Mouse (Mus musculus): ENCODE results near the gene Osbpl8.
A peak's percentile ranks its signal among the peaks of the same experiment; 100 is the strongest.
"Not testable (repeated sequence)": the region's sequence is repeated elsewhere in the genome, so short reads cannot be mapped to it uniquely, and the experiment has no call there.

Gene Osbpl8

GRCm38 (mm10) chr10:111189022-111189555, 24.5 kb downstream of the Osbpl8 start:
- DNase-seq, result no peak

- DNase-seq, result peak; percentile 36
These were observed 25.7 kb downstream of the Osbpl8 start for GRCm38 (mm10) chr10:111190110-111190795.

GRCm38 (mm10) chr10:111193536-111193935, 29.0 kb downstream of the Osbpl8 start:
- no peak for DNase-seq

GRCm38 (mm10) chr10:111196191-111196590, 31.6 kb downstream of the Osbpl8 start:
- DNase-seq, result no peak

GRCm38 (mm10) chr10:111198705-111199104, 34.2 kb downstream of the Osbpl8 start:
- DNase-seq, result not testable (repeated sequence)

GRCm38 (mm10) chr10:111201120-111201519, 36.6 kb downstream of the Osbpl8 start:
- DNase-seq, result no peak

GRCm38 (mm10) chr10:111201666-111202065, 37.1 kb downstream of the Osbpl8 start:
- DNase-seq, result no peak

GRCm38 (mm10) chr10:111204089-111204488, 39.5 kb downstream of the Osbpl8 start:
- DNase-seq, result no peak

GRCm38 (mm10) chr10:111205421-111205820, 40.9 kb downstream of the Osbpl8 start:
- no peak for DNase-seq

- DNase-seq, result no peak
These were observed 42.8 kb downstream of the Osbpl8 start for GRCm38 (mm10) chr10:111207386-111207785.

- DNase-seq, result no peak
These were observed 49.5 kb downstream of the Osbpl8 start for GRCm38 (mm10) chr10:111214084-111214483.

- no peak for DNase-seq
These were observed 50.1 kb downstream of the Osbpl8 start for GRCm38 (mm10) chr10:111214696-111215095.

GRCm38 (mm10) chr10:111215572-111215971, 51.0 kb downstream of the Osbpl8 start:
- DNase-seq, result no peak

GRCm38 (mm10) chr10:111216111-111216510, 51.6 kb downstream of the Osbpl8 start:
- DNase-seq, result no peak

- no peak for DNase-seq
These were observed 58.0 kb downstream of the Osbpl8 start for GRCm38 (mm10) chr10:111222535-111222934.

- DNase-seq, result no peak
These were observed 58.8 kb downstream of the Osbpl8 start for GRCm38 (mm10) chr10:111223218-111223830.

GRCm38 (mm10) chr10:111224696-111225095, 60.1 kb downstream of the Osbpl8 start:
- DNase-seq, result no peak

GRCm38 (mm10) chr10:111226508-111226907, 62.0 kb downstream of the Osbpl8 start:
- DNase-seq, result peak; percentile 80

- not testable (repeated sequence) for DNase-seq
These were observed 67.7 kb downstream of the Osbpl8 start for GRCm38 (mm10) chr10:111232237-111232636.

GRCm38 (mm10) chr10:111233476-111234130, 69.1 kb downstream of the Osbpl8 start:
- no peak for DNase-seq

- DNase-seq, result no peak
These were observed 70.1 kb downstream of the Osbpl8 start for GRCm38 (mm10) chr10:111234450-111235288.

- no peak for DNase-seq
These were observed 70.7 kb downstream of the Osbpl8 start for GRCm38 (mm10) chr10:111235289-111235570.

GRCm38 (mm10) chr10:111237434-111237833, 72.9 kb downstream of the Osbpl8 start:
- DNase-seq, result no peak
